Mouse (Mus musculus) CH12.LX (cell line): ENCODE measurements around the gene Ogn.

Experiments used
- MAX ChIP-seq: IDR thresholded peaks from 2 replicates; pipeline ENCODE4 v1.6.1; 2011; ENCODE audit warnings: low read length, improper control_type of control experiment
- MAZ ChIP-seq: IDR thresholded peaks from 2 replicates; pipeline ENCODE4 v1.6.1; 2012; ENCODE audit warnings: low read depth, mild to moderate bottlenecking, inconsistent platforms, low read length, improper control_type of control experiment, moderate library complexity
- UBTF ChIP-seq: IDR thresholded peaks from 2 replicates; pipeline ENCODE4 v1.6.1; 2012; ENCODE audit warnings: low read depth, mild to moderate bottlenecking, inconsistent platforms, low read length, improper control_type of control experiment, moderate library complexity

DNA sequence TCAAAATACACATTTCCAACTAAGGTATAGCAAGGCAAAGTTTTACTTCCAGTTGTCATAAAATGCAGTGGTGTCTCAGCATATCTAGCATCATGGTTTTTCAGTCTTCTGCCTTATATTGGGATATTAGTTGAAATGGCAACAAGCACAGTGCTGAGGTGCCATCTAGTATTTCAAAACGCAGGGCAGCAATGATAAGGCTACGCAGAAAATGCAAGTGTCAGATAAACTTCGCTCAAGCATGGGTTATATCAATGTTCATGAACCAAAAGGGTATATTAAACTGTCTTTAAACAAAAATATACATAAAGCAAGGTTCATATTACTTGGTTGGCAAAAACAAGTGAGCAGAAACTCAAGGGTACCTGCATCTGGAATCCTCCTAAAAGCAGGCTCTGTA, 9.2 kb downstream of the Ogn start:
- TF ChIP-seq MAX (no peak), MAZ (no peak), UBTF (no peak)
